31 mouse cellular contexts compared by ENCODE assay signal in the genomic region with DNA sequence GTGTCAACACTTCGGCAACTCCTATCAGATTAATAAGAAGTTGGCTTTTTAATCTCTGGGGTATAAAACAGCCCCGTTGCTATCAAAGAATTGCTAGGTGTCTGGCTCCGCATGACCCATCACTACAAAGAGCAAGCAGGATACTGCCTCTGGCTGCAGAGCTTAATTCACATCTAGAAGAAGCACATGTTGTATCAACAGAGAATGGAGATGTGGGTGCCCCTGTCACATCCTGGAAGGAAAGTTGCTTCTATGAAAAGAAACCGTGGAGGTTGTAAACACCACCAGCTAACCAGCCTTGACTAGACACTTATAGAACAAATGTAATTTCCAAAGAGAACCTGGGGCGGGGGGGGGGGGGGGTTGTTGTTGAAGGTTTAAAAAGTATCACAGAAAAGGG. TPM values are rescaled to one million over a fixed set of nuclear protein-coding genes. Genes with fewer than 3 reads are reported as not detected.
DNase-seq lines count a peak whose midpoint lies in the region; TF ChIP-seq lines count a peak whose summit lies in the region.
"Had no signal": no experiment of that assay in that cellular context is flagged by ENCODE, and none has a peak within 500 bp of the region (broad histone marks: within the 10 kb centered on the region; RNA-seq: fewer than 3 reads in every experiment).

No protein-coding gene starts in this region.

- H3K4me1 ChIP-seq in spleen, adult 2 months (ENCODE audit: control insufficient read depth, insufficient read depth, insufficient read length), result peaks cover 4% of the 10 kb centered on the region; the same call in 1 of the 2 replicates
- H3K4me1 ChIP-seq: limb, embryonic 15.5 days; midbrain, embryonic 13.5 days; neural tube, embryonic 15.5 days; stomach, embryonic 15.5 days had no signal

- WGBS in spleen, adult 2 months, result 61% methylated on average over 5 of the region's 5 CpGs

- no peak overlapping the region for H3K4me3 ChIP-seq in spleen, adult 2 months (ENCODE audit: extremely low read depth, insufficient read depth, insufficient read length)
- H3K4me3 ChIP-seq: erythroblast, embryonic 14.5 days; forebrain, embryonic 13.5 days; gastrocnemius, adult 2 months; heart, adult 2 months; heart, embryonic 13.5 days; limb, embryonic 15.5 days; midbrain, embryonic 13.5 days; neural tube, embryonic 15.5 days; stomach, embryonic 15.5 days had no signal

- no peak for DNase-seq in spleen, adult 2 months (ENCODE audit: low read depth in 1 of 2, low spot score in 2 of 2)
- DNase-seq in spleen, adult 18-20 months, result no peak
- DNase-seq in CD4-positive, CD25-positive, alpha-beta regulatory T cell, adult 2 months (ENCODE audit: low read depth, low spot score), result peak; percentile 42
- DNase-seq in T-cell, adult 2 months (ENCODE audit: low spot score), result peak; percentile 16
- DNase-seq in naive thymus-derived CD4-positive, alpha-beta T cell, adult 2 months (ENCODE audit: low read depth), result peak; percentile 66
- DNase-seq in embryo, embryonic 10.5 days (ENCODE audit: low spot score), result no peak
- no peak for DNase-seq in kidney, adult 9 months
- DNase-seq: adrenal gland, postnatal 25 days; B cell, adult 2 months; cerebellum, adult 18-20 months; cerebellum, postnatal 10 days; gastrocnemius, adult 2 months; gastrocnemius, postnatal 36 days; heart, adult 2 months; heart, postnatal 14 days; kidney, adult 8-10 months; kidney, postnatal 10 days; layer of hippocampus, postnatal 36 days; left cerebral cortex, postnatal 4 days; lung, adult 2 months; lung, postnatal 10 days had no signal

- TF ChIP-seq POLR2A in spleen, adult 2 months (IDR thresholded peaks at IDR 0.05; ENCODE audit: low read depth, low read length), result no peak

- no peaks in the 10 kb centered on the region for H3K36me3 ChIP-seq in spleen, adult 2 months (ENCODE audit: control insufficient read depth, insufficient read depth, low read length)
- H3K36me3 ChIP-seq: heart, embryonic 13.5 days; limb, embryonic 15.5 days; midbrain, embryonic 13.5 days; neural tube, embryonic 15.5 days; stomach, embryonic 15.5 days had no signal

- H3K27me3 ChIP-seq in spleen, adult 2 months (ENCODE audit: control insufficient read depth, insufficient read depth, low read length), result no peaks in the 10 kb centered on the region
- H3K27me3 ChIP-seq: forebrain, embryonic 13.5 days; heart, embryonic 13.5 days; limb, embryonic 15.5 days; midbrain, embryonic 13.5 days; neural tube, embryonic 15.5 days; Patski; stomach, embryonic 15.5 days had no signal

- peak overlapping the region; percentile 61 for H3K27ac ChIP-seq in spleen, adult 2 months (ENCODE audit: insufficient read depth, low read length)
- H3K27ac ChIP-seq: forebrain, embryonic 13.5 days; gastrocnemius, adult 2 months; heart, adult 2 months; heart, embryonic 13.5 days; limb, embryonic 15.5 days; liver, embryonic 14.5 days; macrophage; midbrain, embryonic 13.5 days; neural tube, embryonic 15.5 days; stomach, embryonic 15.5 days had no signal

- TF ChIP-seq CTCF in spleen, adult 2 months (IDR thresholded peaks at IDR 0.05; ENCODE audit: extremely low read depth, insufficient read depth, insufficient read length, insufficient replicate concordance), result no peak

RNA-seq across cellular contexts. Expression of a gene that starts 35.9 kb away (rescaled TPM):
- 4.1 and 5.8 TPM in 2 replicates for polyA plus RNA-seq in spleen, adult 2 months (2012; rRNA removed)

Comparison
In these comparisons a context has a peak if more than half of its experiments do, and no peak if none do; other contexts are left out.
1. DNase-seq: peak in CD4-positive, CD25-positive, alpha-beta regulatory T cell, adult 2 months (single experiment), T-cell, adult 2 months (single experiment) and naive thymus-derived CD4-positive, alpha-beta T cell, adult 2 months (single experiment); none in spleen, adult 2 months (0 of 2), spleen, adult 18-20 months (0 of 2), embryo, embryonic 10.5 days (single experiment) and kidney, adult 9 months (single experiment).